Mouse (Mus musculus) forelimb bud, embryonic 11.5 days (tissue): Measurements from ENCODE around the gene Ncf2.
A peak's percentile ranks its signal among the peaks of the same experiment; 100 is the strongest.

Source experiments
- DNase-seq: peaks from one replicate; pipeline ENCODE4 v3.0.0-alpha.2; 2012; ENCODE audit warnings: low read depth, low spot score

Gene Ncf2

DNA sequence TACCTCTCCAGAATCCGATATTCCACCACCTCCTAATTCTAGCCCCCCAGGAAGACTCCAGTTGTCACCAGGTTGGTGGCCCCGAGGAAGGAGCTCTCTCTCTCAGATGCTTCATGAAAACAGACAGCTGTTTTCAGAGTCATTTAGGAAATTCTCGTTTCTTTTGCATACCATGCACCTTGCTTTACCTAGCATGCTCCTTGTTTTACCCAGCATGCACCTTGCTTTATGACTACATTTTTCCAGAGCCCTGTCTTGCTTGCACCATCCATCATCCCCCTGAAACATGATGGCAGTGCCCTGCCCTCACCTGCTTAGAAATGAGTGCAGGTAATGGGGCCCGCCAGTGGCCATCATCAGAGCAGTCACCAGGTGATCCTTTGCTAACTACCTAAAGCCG is 31.6 kb downstream of the Ncf2 start:
- DNase-seq, result no peak

DNA sequence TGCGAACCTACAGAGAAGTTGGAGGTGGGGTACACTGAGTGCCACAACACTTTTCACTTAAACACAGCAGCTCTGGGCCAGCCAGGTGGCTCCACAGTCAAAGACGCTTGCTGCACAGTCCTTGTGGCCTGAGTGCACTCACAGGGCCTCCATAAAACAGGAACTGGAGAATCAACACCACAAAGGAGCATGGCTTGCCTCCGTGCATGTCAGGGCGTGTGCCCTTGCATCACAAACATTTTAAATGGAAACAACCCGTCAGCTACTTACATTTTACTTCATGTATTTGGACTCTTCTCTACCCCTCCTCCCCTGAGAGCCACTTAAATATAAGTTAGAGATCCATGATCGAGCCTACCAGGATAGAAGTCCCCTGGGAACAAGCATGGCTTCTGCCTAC is 32.3 kb downstream of the Ncf2 start:
- DNase-seq, result no peak

DNA sequence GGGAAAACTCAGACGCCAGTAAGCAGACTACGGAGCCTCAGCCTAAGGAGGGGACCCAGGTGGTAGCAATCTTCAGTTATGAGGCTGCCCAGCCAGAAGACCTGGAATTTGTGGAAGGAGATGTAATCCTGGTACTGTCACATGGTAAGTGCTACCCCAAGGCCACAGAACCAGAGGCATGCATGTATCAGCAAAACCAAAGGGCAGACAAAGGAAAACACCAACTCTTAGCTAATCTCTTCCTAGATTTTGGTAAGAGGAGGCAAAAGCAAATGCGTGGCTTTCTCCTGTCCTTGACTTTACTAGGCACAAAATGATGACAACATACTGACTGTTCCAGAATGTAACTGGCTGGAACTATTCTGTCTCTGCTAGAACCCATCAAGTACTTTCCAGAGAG is 35.1 kb downstream of the Ncf2 start:
- DNase-seq, result no peak

DNA sequence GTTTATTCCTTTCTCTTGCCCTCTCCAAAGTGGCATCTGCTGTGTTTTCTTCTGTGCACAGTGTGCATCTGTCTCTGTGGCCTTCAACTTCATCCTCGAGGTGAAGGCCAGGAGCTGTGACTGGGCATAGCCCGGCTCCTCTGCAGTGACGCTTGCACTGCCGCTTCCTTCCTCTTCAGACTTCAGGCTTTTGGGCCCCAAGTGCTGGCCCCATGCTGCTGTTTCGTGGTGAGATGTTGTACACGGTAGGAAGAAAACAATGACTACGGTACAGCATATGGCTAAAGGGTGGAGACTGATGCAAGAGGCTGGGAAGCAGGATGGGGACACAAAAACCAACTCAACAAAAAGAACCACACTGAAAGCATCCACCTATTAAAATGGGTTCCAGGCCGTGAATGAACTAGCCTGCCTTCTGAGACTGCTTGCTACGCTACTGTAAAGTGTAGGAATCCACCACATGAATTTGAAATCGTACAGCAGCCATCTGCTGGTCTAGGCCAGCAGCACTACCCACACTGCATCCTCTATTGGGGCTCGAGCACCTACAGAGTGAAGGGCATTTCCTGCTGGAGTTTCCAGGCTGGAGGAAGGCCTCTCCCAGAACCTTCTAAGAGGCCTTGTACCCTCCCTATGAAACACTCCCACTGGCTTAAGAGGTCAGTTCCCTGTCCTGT is 38.2 kb downstream of the Ncf2 start:
- DNase-seq, result no peak

DNA sequence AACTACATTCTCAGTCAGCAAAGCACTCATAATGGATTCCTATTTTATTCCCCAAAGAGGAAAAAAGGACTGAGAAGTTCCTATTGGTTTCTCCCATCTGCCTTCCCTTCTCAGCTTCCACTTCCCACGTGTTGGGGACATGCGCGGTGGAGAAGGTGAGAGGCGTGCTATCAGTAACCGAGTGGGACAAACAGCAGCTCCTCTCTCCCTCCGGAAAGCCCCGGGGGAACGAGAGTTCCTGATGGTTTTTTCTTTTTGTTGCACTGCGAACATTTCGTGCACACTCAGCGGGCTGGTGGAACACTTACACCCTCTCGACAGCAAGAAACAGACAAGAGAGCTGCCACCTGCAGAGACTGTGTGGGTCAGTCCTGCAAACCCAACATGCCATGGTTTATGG is 38.8 kb downstream of the Ncf2 start:
- DNase-seq, result no peak

DNA sequence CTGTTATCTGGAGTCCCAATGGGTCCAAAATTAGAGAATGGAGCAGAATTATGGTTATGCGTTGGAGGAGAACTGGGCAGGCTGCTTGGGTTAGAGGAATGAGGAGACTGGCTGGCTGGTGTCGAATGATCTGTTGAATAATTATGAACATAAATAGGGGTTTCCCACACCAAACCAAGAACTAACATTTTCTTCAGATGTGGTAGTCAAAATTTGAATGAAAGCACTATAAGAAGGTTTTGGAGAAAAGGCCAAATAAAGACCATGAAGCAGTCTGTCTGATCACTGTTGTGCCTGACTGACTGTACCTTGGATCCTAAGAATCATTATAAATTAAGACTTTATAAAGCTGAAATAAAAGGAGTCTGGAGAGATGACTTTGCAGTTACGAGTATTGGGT is 40.3 kb downstream of the Ncf2 start:
- no peak for DNase-seq

DNA sequence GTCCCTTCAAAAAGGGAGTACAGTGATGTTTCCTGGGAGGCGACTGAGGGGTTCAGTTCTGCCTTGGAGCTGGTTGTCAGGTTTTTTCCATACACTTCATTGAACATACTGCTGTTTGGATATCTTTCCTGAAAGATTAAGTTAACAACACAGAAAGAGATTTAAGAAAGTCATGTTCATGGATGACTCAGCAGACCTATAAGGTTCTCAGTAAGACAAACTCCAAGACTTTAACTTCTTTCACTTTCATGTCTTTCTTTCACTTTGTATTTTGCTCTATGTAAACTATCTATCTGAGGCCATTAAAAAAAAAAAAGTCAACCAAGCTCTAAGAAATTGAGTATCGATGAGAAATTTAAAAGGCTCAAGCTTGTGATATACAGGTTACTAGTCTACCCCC is 41.1 kb downstream of the Ncf2 start:
- no peak for DNase-seq

DNA sequence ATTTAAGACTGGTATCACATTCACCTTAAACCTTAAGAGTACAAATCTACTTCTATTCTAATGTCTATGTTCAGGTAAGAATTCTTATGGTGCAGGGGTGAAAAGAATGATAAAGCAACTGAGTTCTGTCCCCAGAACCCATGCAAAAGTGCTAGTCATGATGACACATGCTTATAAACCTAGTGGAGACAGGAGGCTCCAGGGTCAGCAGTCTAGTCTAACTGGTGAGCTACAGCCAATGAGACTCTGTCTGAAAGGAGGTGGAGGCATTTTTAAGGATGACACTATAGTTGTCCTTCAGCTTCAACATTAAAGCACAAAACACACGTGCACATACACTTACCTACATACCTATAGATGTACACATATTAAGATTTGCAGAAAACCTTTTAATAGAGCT is 44.6 kb downstream of the Ncf2 start:
- no peak for DNase-seq

DNA sequence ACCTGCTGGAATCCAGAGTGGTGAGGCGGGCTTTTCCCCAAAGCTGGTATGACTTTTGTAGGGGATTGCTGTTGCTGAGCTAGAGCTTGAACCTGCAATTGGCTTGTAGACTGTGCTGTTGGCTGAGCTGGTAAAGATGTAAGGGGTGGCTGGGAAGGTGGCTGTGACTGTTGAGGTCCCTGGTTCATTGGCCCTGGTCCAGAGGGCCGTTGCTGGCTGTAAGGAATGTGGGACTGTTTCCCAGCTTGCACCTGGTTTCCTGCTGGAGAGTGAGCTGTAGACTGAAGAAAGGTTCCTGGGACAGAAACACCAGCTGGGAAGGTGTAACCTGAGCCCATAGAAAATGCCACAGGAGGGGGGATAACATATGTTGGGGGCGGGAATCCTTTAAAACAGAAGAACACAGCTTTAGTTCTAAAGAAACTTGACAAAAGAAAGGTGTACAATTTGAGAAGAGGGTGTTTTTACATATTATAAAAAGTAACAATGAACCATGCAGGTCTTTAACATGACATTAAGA is 45.3 kb downstream of the Ncf2 start:
- peak; percentile 19 for DNase-seq

DNA sequence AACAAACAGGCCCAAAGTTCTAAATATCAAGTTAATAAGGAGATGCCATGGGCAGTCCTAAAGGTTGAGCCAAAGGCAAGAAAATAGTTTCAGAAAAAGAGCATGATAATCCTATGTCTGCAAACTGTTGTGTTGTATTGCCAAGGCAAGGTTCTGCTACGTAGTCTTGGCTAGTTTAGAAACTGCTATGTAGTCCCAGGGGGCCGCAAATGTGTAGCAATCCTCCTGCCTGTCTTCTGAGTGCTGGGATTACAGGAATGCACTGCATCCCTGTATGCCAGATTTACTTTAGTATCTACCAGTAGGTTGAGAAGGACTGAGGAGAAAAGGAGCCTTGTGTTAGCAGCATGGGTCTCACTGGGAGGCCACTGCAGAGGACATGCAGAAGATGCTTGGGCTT is 46.9 kb downstream of the Ncf2 start:
- no peak for DNase-seq

DNA sequence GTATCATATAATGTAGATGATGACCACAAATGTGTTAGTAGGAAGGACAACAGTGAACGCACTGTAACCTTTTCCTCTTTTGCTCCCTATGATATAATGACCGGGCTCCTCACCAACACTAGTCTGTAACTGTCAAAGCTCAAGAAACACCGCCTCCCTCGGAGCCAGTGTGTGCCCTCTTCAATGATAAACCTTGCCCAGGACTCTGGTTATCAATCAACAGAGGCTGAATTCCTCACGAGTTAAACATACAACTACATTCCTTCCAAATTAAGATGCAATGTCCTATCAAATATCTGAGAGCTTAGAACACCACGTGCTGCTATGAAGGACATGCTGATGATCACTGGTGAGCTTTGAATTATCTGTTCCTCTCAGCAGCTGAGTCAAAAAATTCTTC is 69.9 kb downstream of the Ncf2 start:
- DNase-seq, result no peak

DNA sequence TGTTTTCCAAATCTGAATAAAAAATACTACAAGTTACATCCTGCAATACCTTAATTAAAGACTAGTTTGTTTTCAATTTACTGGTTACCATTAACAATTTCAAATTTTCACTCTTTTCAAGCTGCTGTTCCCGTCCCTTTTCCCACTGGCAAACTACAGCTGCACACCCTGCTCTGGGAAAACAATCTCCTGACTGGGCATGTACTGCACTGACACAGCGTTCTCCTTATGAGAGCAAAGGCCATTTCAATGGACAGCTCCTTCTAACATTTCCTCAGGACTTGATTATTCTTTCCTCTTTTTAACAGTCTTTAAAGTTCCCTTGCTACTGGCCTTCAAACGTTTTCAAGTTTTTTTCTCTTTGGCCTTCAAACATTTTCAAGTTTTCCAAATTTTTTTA is 71.0 kb downstream of the Ncf2 start:
- no peak for DNase-seq
